In genomic region chr10:62340095-62340731, GRCm38 (mm10) we compare ENCODE assay signal across 8 mouse cellular contexts. TPM values are rescaled to one million over a fixed set of nuclear protein-coding genes. Genes with fewer than 3 reads are reported as not detected.
DNase-seq lines count a peak whose midpoint lies in the region; ATAC-seq lines count a peak whose summit lies in the region.

No protein-coding gene starts in this region.

- under 1% methylated on average over 38 of the region's 38 CpGs for WGBS in forebrain, embryonic 10.5 days
- under 1% methylated on average over 38 of the region's 38 CpGs for WGBS in heart, embryonic 16.5 days
- WGBS in liver, embryonic 15.5 days (ENCODE audit: insufficient replicate concordance) = under 1% methylated on average over 38 of the region's 38 CpGs
- WGBS in neural tube, embryonic 12.5 days = under 1% methylated on average over 38 of the region's 38 CpGs

- H3K9me3 ChIP-seq in forebrain, embryonic 10.5 days = no peaks in the 10 kb centered on the region
- no peaks in the 10 kb centered on the region for H3K9me3 ChIP-seq in heart, embryonic 16.5 days (replicated peaks; ENCODE audit: control insufficient read depth, low read length)
- no peaks in the 10 kb centered on the region for H3K9me3 ChIP-seq in liver, embryonic 15.5 days (replicated peaks)
- H3K9me3 ChIP-seq in neural tube, embryonic 12.5 days = no peaks in the 10 kb centered on the region

- peak; percentile 86 for ATAC-seq in CD4-positive, CD25-positive, alpha-beta regulatory T cell, adult 4 months
- peak; percentile 96 for ATAC-seq in heart, embryonic 16.5 days (replicated peaks; ENCODE audit: extremely low read depth, insufficient read depth, low FRiP score)
- peak; percentile 86 for ATAC-seq in liver, embryonic 15.5 days (ENCODE audit: insufficient read depth)
- ATAC-seq in neural tube, embryonic 12.5 days (ENCODE audit: low FRiP score, low read depth) = peak; percentile 98

- H3K27ac ChIP-seq in forebrain, embryonic 10.5 days = peak overlapping the region; percentile 90
- H3K27ac ChIP-seq in heart, embryonic 16.5 days (ENCODE audit: low read length) = peak overlapping the region; percentile 93
- peak overlapping the region; percentile 98 for H3K27ac ChIP-seq in liver, embryonic 15.5 days (replicated peaks)
- H3K27ac ChIP-seq in neural tube, embryonic 12.5 days = peak overlapping the region; percentile 59; the same call in 1 of the 2 replicates

- peak overlapping the region; percentile 94 for H3K9ac ChIP-seq in heart, embryonic 16.5 days (ENCODE audit: low read length)
- peak overlapping the region; percentile 89 for H3K9ac ChIP-seq in liver, embryonic 15.5 days
- peak overlapping the region; percentile 67 for H3K9ac ChIP-seq in neural tube, embryonic 12.5 days

- DNase-seq in c-Kit-negative CD71-positive TER-119-positive erythroid progenitor cells, embryonic 14.5 days (ENCODE audit: low read depth, low spot score) = peak; percentile 88
- DNase-seq in forebrain, embryonic 10.5 days (ENCODE audit: extremely low spot score, low spot score) = peak; percentile 97
- peak; percentile 97 to 98 for DNase-seq in kidney, postnatal 36 days
- peak; percentile 98 for DNase-seq in telencephalon, adult 2 months (ENCODE audit: low read depth, low spot score)

- H3K4me1 ChIP-seq in forebrain, embryonic 10.5 days = peaks cover 58% of the 10 kb centered on the region
- peaks cover 41% of the 10 kb centered on the region for H3K4me1 ChIP-seq in heart, embryonic 16.5 days (ENCODE audit: control insufficient read depth, insufficient read depth, low read length)
- H3K4me1 ChIP-seq in liver, embryonic 15.5 days (replicated peaks) = peaks cover 93% of the 10 kb centered on the region
- H3K4me1 ChIP-seq in neural tube, embryonic 12.5 days = peaks cover 21% of the 10 kb centered on the region

- H3K27me3 ChIP-seq in forebrain, embryonic 10.5 days (ENCODE audit: poor library complexity, severe bottlenecking) = peaks cover 13% of the 10 kb centered on the region
- H3K27me3 ChIP-seq in heart, embryonic 16.5 days (ENCODE audit: control insufficient read depth, insufficient read depth, low read length) = no peaks in the 10 kb centered on the region
- H3K27me3 ChIP-seq in liver, embryonic 15.5 days = no peaks in the 10 kb centered on the region
- no peaks in the 10 kb centered on the region for H3K27me3 ChIP-seq in neural tube, embryonic 12.5 days (replicated peaks)

- peak overlapping the region; percentile 67 for H3K4me2 ChIP-seq in heart, embryonic 16.5 days (ENCODE audit: low read depth, low read length)
- H3K4me2 ChIP-seq in liver, embryonic 15.5 days = peak overlapping the region; percentile 91
- peak overlapping the region; percentile 93 for H3K4me2 ChIP-seq in neural tube, embryonic 12.5 days (replicated peaks)

- no peaks in the 10 kb centered on the region for H3K36me3 ChIP-seq in forebrain, embryonic 10.5 days (replicated peaks)
- H3K36me3 ChIP-seq in heart, embryonic 16.5 days (ENCODE audit: control insufficient read depth, insufficient read depth) = no peaks in the 10 kb centered on the region
- peaks cover 27% of the 10 kb centered on the region for H3K36me3 ChIP-seq in liver, embryonic 15.5 days (replicated peaks)
- H3K36me3 ChIP-seq in neural tube, embryonic 12.5 days = no peaks in the 10 kb centered on the region

- peak overlapping the region; percentile 82 for H3K4me3 ChIP-seq in forebrain, embryonic 10.5 days
- peak overlapping the region; percentile 69 for H3K4me3 ChIP-seq in heart, embryonic 16.5 days (ENCODE audit: low read length)
- H3K4me3 ChIP-seq in liver, embryonic 15.5 days (replicated peaks) = peak overlapping the region; percentile 88
- H3K4me3 ChIP-seq in neural tube, embryonic 12.5 days = peak overlapping the region; percentile 69

RNA-seq across cellular contexts. Expression of gene Hk1, which starts 39.5 kb away (rescaled TPM):
- polyA plus RNA-seq in CD4-positive, CD25-positive, alpha-beta regulatory T cell, adult 4 months (2017; shearing (Covaris generic)) = 100 to 1,000 TPM in 1 of 2 experiments, 10 to 100 TPM in 1; 69.6 to 103 TPM
- polyA plus RNA-seq in forebrain, embryonic 10.5 days (2016; fragmentation: Nextera tagmentation; extraction: Ambion mirVana) = 29.4 and 30.0 TPM in 2 replicates
- 232 and 240 TPM in 2 replicates for polyA plus RNA-seq in heart, embryonic 16.5 days (2015; fragmentation: Nextera tagmentation; extraction: Ambion mirVana)
- 85.1 and 99.9 TPM in 2 replicates for polyA plus RNA-seq in liver, embryonic 15.5 days (2015; fragmentation: Nextera tagmentation; extraction: Ambion mirVana)
- polyA plus RNA-seq in neural tube, embryonic 12.5 days (2016; fragmentation: Nextera tagmentation; extraction: Ambion mirVana) = 59.9 and 64.7 TPM in 2 replicates

Comparison
In these comparisons a context has a peak if more than half of its experiments do, and no peak if none do; other contexts are left out.
1. Peak in every context shown above with its lines: DNase-seq, ATAC-seq, H3K4me3 ChIP-seq and H3K27ac ChIP-seq.